Mouse (Mus musculus) forebrain, postnatal 0 days (tissue): ENCODE data around the gene Msmo1. TPM values are rescaled to one million over a fixed set of nuclear protein-coding genes. Genes with fewer than 3 reads are reported as not detected.
A peak's percentile ranks its signal among the peaks of the same experiment; 100 is the strongest.

Experiments used
- ATAC-seq: fragments of 200-750 bp; cut with Nextera tagmentation; 2 replicates; pipeline ENCODE4 v1.8.0; 2017; ENCODE audit warnings: mild to moderate bottlenecking, moderate library complexity
- DNase-seq: peaks from one replicate; pipeline ENCODE4 v3.0.0-alpha.2; 2015
- H3K27ac ChIP-seq: fragments of 300-500 bp; sonication (generic); 2 replicates; pipeline ENCODE4 v1.5.1; 2014; ENCODE audit warnings: low read depth, mild to moderate bottlenecking, antibody characterized with exemption, low read length, moderate library complexity, mixed read lengths
- H3K27me3 ChIP-seq: fragments of 300-500 bp; sonication (generic); 2 replicates; pipeline ENCODE4 v1.6.1; 2014; ENCODE audit warnings: mild to moderate bottlenecking, low read length, mixed read lengths; ENCODE audit not compliant: insufficient read depth
- H3K36me3 ChIP-seq: fragments of 300-500 bp; sonication (generic); 2 replicates; pipeline ENCODE4 v1.6.1; 2014; ENCODE audit warnings: mild to moderate bottlenecking, moderate library complexity; ENCODE audit not compliant: insufficient read depth
- H3K4me1 ChIP-seq: fragments of 300-500 bp; sonication (generic); 2 replicates; pipeline ENCODE4 v1.6.1; 2014; ENCODE audit warnings: antibody characterized with exemption; ENCODE audit not compliant: insufficient read depth
- H3K4me2 ChIP-seq: fragments of 300-500 bp; sonication (generic); 2 replicates; pipeline ENCODE4 v1.6.1; 2014; ENCODE audit warnings: low read depth, mild to moderate bottlenecking, moderate library complexity
- H3K4me3 ChIP-seq: fragments of 300-500 bp; sonication (generic); 2 replicates; pipeline ENCODE4 v1.5.1; 2014; ENCODE audit warnings: low read depth, low read length, mixed read lengths
- H3K9ac ChIP-seq: fragments of 300-500 bp; sonication (generic); 2 replicates; pipeline ENCODE4 v1.6.1; 2014; ENCODE audit warnings: mild to moderate bottlenecking
- H3K9me3 ChIP-seq: fragments of 300-500 bp; sonication (generic); 2 replicates; pipeline ENCODE4 v1.6.1; 2016; ENCODE audit warnings: low read length
- CTCF ChIP-seq: sonication (generic); IDR thresholded peaks from 2 replicates; pipeline ENCODE4 v1.5.1; 2016; ENCODE audit warnings: antibody characterized with exemption, control low read depth, low read depth
- WGBS: fragments of 180-500 bp; shearing (Covaris S2); extraction: QIAGEN DNeasy Blood & Tissue Kit; methylation state at CpG from one replicate; pipeline ENCODE4 v1.1.7; 2014; 5-methylcytosine and 5-hydroxymethylcytosine counted together
- polyA plus RNA-seq: library from polyadenylated mRNA; unstranded; fragments of >200 nt; fragmentation: Nextera tagmentation; extraction: Ambion mirVana; gene quantifications from 2 replicates; pipeline ENCODE4 v1.2.1, GENCODE M21; 2015
- total RNA-seq: library from RNA; depleted of rRNA; stranded (reverse); fragments of >200 nt; gene quantifications from 2 replicates; pipeline ENCODE4 v1.2.3, GENCODE M21; 2014

Msmo1 gene
- total and polyA plus RNA-seq, 2 experiments from 2014 or later, result 107 to 133 TPM

DNA sequence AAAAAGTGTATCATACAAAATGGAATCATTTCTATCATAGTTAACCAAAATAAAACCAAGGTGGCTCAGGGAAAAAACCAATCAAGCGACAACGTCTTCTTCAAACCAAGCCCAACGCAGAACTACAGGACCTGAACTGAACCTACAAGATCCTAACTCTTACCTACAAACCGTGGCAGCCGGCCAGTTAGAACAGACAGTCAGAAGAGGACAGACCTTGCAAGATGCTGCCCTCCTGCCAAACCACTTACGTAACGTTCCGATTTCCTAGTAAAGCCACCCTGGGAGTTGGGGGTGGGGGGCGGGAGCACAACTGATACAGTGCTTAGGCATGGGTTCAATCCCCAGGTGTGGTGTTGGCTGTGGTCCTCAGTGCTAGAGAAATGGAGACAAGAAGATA, 33.5 kb upstream of the Msmo1 start:
- H3K27ac ChIP-seq, result no peak overlapping the region
- TF ChIP-seq CTCF, result no peak
- no peaks in the 10 kb centered on the region for H3K27me3 ChIP-seq
- no peaks in the 10 kb centered on the region for H3K9me3 ChIP-seq
- no peak overlapping the region for H3K9ac ChIP-seq
- H3K4me1 ChIP-seq, result no peaks in the 10 kb centered on the region
- DNase-seq (no peak), ATAC-seq (no peak)
- H3K36me3 ChIP-seq, result no peaks in the 10 kb centered on the region
- 93% methylated on average over 9 of the region's 9 CpGs for WGBS
- no peak overlapping the region for H3K4me3 ChIP-seq
- no peak overlapping the region for H3K4me2 ChIP-seq

DNA sequence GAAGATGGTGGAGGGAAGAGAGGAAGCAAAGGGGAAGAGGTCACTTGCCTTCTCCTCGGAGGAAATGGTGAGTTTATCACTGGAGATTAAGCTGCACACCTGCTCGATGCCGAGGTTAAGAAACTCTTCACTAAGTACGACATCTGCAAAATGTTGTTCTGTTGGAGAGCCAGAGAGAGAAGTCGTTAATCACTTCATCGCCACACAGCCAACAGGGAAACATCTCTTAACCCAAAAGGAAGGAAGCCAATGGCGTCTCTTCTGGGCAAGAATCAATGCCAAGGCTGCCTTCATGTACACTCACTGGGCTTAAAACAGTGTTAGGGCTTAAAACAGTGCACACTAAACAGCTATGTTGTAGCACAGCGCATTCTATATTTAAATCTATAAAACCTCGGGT, 30.5 kb upstream of the Msmo1 start:
- no peaks in the 10 kb centered on the region for H3K9me3 ChIP-seq
- no peaks in the 10 kb centered on the region for H3K27me3 ChIP-seq
- TF ChIP-seq CTCF, result no peak
- no peak overlapping the region for H3K4me2 ChIP-seq
- H3K27ac ChIP-seq, result no peak overlapping the region
- ATAC-seq (no peak), DNase-seq (no peak)
- no peaks in the 10 kb centered on the region for H3K4me1 ChIP-seq
- H3K9ac ChIP-seq, result no peak overlapping the region
- H3K36me3 ChIP-seq, result 0 out of 2 replicates have a peak, but pooled peaks cover 4% of the 10 kb centered on the region
- no peak overlapping the region for H3K4me3 ChIP-seq
- WGBS, result 78% methylated on average over 9 of the region's 9 CpGs

DNA sequence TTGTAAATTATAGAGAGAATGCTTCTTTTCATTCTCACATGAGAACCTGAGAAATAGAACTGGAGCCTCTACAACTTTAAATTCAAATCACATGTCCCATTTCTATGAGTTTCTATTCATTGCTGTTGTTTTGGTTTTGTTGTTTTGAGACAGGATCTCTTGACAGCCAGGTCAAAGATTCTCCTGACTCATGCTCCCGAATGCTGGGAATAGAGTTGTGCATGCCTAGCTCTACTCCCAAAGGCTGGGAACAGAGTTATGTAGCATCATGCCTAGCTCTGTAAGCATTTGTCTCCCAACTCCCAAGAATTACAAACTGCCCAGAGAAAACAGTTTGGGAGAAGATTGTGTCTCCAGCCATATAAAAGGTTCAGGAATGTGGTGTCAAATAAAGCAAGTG, 29.2 kb upstream of the Msmo1 start:
- 62% methylated on average over 1 of the region's 1 CpGs for WGBS
- ATAC-seq, result no peak
- Histone ChIP-seq H3K4me3 (no peak overlapping the region), H3K36me3 (peaks cover 11% of the 10 kb centered on the region; the same call in 1 of the 2 replicates), H3K27me3 (no peaks in the 10 kb centered on the region), H3K9ac (no peak overlapping the region), H3K4me1 (no peaks in the 10 kb centered on the region), H3K27ac (no peak overlapping the region), H3K9me3 (no peaks in the 10 kb centered on the region), H3K4me2 (no peak overlapping the region)
- DNase-seq, result no peak
- no peak for TF ChIP-seq CTCF

DNA sequence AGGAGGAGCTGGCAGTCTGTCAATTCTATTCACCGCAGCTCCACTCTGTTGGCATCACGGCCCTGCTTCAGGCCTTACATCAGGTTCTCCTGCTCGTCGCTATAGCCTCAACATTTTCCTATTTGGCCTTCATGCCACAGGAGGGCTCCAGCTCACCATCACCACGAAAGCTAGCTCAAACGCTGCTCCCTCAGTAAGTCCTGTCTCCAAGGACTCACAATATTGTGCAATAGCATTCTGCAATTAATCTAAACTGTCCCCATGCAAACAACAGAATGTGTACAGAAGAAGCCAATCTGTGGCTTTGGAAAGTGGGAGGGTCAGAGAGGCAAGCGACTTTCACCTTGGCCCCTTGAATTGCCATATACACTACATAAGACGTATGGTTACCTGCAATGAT, 27.8 kb upstream of the Msmo1 start:
- TF ChIP-seq CTCF, result peak; percentile 76

DNA sequence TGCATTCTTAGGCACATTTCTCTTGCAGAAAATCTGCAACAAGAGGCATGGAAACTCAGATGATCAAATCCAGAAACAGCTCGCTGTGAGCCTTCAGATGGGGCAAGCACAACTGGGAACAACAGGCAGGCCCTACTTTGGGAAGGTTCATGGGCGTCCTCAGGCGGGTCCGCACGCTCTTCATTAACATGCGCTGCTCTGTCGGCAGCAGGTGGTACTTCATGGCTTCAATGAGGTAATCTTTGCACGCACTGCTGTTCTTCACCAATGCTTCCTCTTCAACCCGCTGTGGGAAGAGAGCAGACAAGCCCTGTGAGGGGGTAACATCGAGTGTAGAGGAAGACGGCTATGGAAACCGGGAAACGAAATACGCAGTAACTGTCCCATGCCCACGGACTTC, 24.4 kb upstream of the Msmo1 start:
- Histone ChIP-seq H3K27me3 (no peaks in the 10 kb centered on the region), H3K4me2 (no peak overlapping the region), H3K9ac (no peak overlapping the region), H3K36me3 (peaks cover 27% of the 10 kb centered on the region), H3K4me3 (no peak overlapping the region), H3K27ac (no peak overlapping the region), H3K4me1 (no peaks in the 10 kb centered on the region), H3K9me3 (no peaks in the 10 kb centered on the region)
- WGBS, result 93% methylated on average over 15 of the region's 15 CpGs
- ATAC-seq (no peak), DNase-seq (no peak)
- no peak for TF ChIP-seq CTCF

More for the DNA sequence above, 27.8 kb upstream of the Msmo1 start:
- no peak overlapping the region for H3K9ac ChIP-seq
- no peaks in the 10 kb centered on the region for H3K9me3 ChIP-seq
- peaks cover 13% of the 10 kb centered on the region for H3K36me3 ChIP-seq
- H3K4me2 ChIP-seq, result no peak overlapping the region
- no peaks in the 10 kb centered on the region for H3K4me1 ChIP-seq
- no peak overlapping the region for H3K27ac ChIP-seq
- DNase-seq (peak; percentile 68), ATAC-seq (peak; percentile 78)
- no peak overlapping the region for H3K4me3 ChIP-seq
- no peaks in the 10 kb centered on the region for H3K27me3 ChIP-seq
- 37% methylated on average over 8 of the region's 8 CpGs for WGBS

DNA sequence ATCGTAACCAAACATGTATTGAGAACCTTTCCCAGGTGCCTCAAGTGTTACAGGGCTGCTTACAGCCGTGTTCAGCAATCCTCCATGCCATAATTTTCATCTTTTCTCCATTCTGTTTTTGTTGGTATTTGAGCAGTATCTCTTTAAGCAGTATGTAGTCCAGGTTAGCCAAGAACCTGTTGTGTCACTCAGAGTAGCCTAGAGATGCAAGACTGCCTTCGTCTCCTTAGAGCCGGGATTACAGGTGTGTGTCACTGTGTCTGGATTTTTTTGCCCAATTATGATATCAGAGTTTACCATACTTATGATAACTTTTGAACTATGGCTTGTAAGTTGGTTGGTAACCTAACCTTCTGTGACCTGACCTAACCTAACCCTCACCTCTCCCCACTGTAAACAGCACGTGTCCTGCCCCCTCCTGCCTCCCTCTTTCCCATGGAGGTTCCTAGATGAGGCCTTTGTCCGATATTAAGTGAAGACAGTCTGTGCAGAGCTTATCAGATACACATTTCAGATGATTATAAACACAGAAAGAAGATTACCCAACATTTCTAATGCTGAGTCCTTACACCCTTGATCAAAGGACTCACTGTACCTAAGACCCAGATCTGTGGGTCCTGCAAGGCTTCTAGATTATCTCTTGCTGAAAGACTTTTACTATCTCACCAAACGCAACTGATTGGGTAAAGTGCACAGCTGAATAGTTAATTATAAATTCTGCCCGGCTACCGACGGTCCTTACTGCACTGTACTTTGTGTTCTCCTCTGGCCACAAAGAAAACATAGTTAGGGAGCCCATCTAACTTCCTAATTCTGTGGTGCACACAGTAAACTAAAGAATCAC, 12.8 kb upstream of the Msmo1 start:
- Histone ChIP-seq H3K27me3 (no peaks in the 10 kb centered on the region), H3K36me3 (peaks cover 22% of the 10 kb centered on the region), H3K9ac (no peak overlapping the region), H3K4me1 (no peaks in the 10 kb centered on the region), H3K27ac (no peak overlapping the region), H3K4me3 (no peak overlapping the region), H3K4me2 (no peak overlapping the region), H3K9me3 (no peaks in the 10 kb centered on the region)
- ATAC-seq (no peak), DNase-seq (no peak)
- no peak for TF ChIP-seq CTCF
- 83% methylated on average over 10 of the region's 10 CpGs for WGBS

DNA sequence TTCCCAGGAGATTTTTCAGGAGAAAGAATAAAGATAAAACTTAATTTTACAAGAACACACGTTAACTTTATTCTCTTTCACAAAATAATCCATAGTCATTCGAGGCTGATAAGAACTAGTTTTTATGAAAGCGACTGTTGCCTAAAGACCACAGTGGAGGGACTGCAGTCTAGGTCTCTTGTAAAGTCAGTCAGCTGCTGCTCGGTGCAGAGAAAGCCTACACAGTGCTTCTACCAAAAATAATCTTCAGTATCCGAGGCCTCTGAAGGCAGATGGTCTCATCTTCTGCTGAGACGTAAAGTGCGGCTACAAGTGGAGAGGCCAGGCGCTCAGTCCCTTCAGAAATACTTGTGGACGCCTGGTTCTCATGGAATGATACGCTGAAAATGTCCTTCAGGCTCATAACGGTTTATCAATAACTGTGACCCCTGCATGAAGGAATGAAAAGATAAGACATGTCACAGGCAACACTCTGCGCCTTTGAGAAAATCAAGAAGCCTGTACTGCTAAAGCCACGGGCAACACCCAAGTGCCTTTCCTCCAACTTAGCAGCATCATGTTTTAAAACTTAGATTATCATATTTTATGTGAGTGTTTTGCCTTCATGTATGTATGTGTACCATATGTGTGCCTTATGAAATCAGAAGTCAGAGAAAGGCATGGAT, 7.1 kb upstream of the Msmo1 start:
- DNase-seq, result no peak
- no peak overlapping the region for H3K27ac ChIP-seq
- ATAC-seq, result no peak
- no peak overlapping the region for H3K4me3 ChIP-seq
- H3K9me3 ChIP-seq, result no peaks in the 10 kb centered on the region
- TF ChIP-seq CTCF, result no peak
- no peak overlapping the region for H3K9ac ChIP-seq
- WGBS, result 92% methylated on average over 13 of the region's 13 CpGs
- H3K4me1 ChIP-seq, result no peaks in the 10 kb centered on the region
- no peak overlapping the region for H3K4me2 ChIP-seq
- no peaks in the 10 kb centered on the region for H3K27me3 ChIP-seq
- H3K36me3 ChIP-seq, result peaks cover 3% of the 10 kb centered on the region; the same call in 1 of the 2 replicates
